Mouse (Mus musculus): Measurements from ENCODE around the gene Ercc6.

- TF ChIP-seq POLR2A (IDR thresholded peaks at IDR 0.05; ENCODE audit: low read depth, low read length) (no peak), CTCF (conservative IDR thresholded peaks at IDR 0.05; ENCODE audit: insufficient read depth, insufficient read length, low read depth, low read length) (no peak)
Observed at GRCm38 (mm10) chr14:32617253-32617652, 103.9 kb downstream of the Ercc6 start.

Measured in kidney, adult 2 months (tissue).